Mouse (Mus musculus) heart, postnatal 0 days (tissue): Measurements from ENCODE around the gene Ang.

Source experiments
- CTCF ChIP-seq: IDR thresholded peaks from 2 replicates; pipeline ENCODE4 v1.5.1; 2016; ENCODE audit warnings: antibody characterized with exemption, control low read depth, low read depth
- EP300 ChIP-seq: IDR thresholded peaks from 2 replicates; pipeline ENCODE4 v1.6.1; 2016; ENCODE audit warnings: antibody characterized with exemption, low read depth

DNA sequence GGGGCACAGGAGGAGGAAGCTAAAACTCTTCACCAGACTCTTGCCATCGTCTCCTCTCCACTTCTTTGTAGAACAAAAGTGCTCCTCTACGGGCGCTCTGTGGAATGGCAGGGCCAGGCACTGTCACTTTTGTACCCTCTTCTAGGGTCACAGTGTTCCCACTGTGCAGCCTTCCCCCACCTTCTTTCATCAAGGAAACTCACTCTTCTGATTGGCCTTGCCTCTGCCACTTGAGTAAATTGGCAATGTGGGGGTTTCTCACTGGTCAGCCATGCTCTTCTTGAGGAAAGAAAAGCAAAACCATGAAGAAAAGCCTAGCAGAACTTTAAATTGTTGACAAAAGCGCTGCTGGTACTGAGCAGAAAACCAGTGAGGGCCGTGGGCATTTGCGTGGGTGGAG lies 49.2 kb upstream of the Ang start, which contains the start of gene Rnase9:
- TF ChIP-seq CTCF: no peak
- no peak for TF ChIP-seq EP300
